Mouse (Mus musculus) midbrain, embryonic 12.5 days (tissue): ENCODE results near the gene Lrrc1. TPM values are rescaled to one million over a fixed set of nuclear protein-coding genes. Genes with fewer than 3 reads are reported as not detected.

ENCODE experiments used
- ATAC-seq: fragments of 200-750 bp; cut with Nextera tagmentation; 2 replicates; pipeline ENCODE4 v1.8.0; 2017; ENCODE audit warnings: low read depth, moderate TSS enrichment, moderate library complexity; ENCODE audit not compliant: low FRiP score
- H3K27ac ChIP-seq: fragments of 300-500 bp; sonication (generic); replicated peaks from 2 replicates; pipeline ENCODE4 v1.5.1; 2016; ENCODE audit warnings: mild to moderate bottlenecking
- H3K27me3 ChIP-seq: fragments of 300-500 bp; sonication (generic); 2 replicates; pipeline ENCODE4 v1.6.1; 2016; ENCODE audit warnings: mild to moderate bottlenecking
- H3K36me3 ChIP-seq: fragments of 300-500 bp; sonication (generic); 2 replicates; pipeline ENCODE4 v1.6.1; 2016
- H3K4me1 ChIP-seq: fragments of 300-500 bp; sonication (generic); 2 replicates; pipeline ENCODE4 v1.6.1; 2016
- H3K4me2 ChIP-seq: fragments of 300-500 bp; sonication (generic); replicated peaks from 2 replicates; pipeline ENCODE4 v1.6.1; 2016; ENCODE audit warnings: mild to moderate bottlenecking, moderate library complexity
- H3K4me3 ChIP-seq: fragments of 300-500 bp; sonication (generic); 2 replicates; pipeline ENCODE4 v1.5.1; 2016; ENCODE audit warnings: mild to moderate bottlenecking
- H3K9ac ChIP-seq: fragments of 300-500 bp; sonication (generic); replicated peaks from 2 replicates; pipeline ENCODE4 v1.6.1; 2016; ENCODE audit warnings: mild to moderate bottlenecking, moderate library complexity
- H3K9me3 ChIP-seq: fragments of 300-500 bp; sonication (generic); 2 replicates; pipeline ENCODE4 v1.6.1; 2016; ENCODE audit warnings: mild to moderate bottlenecking
- WGBS: fragments of 180-500 bp; shearing (Covaris S2); methylation state at CpG from one replicate; pipeline ENCODE4 v1.1.7; 2016; 5-methylcytosine and 5-hydroxymethylcytosine counted together
- polyA plus RNA-seq: library from polyadenylated mRNA; unstranded; fragments of >200 nt; fragmentation: Nextera tagmentation; extraction: Ambion mirVana; gene quantifications from 2 replicates; pipeline ENCODE4 v1.2.1, GENCODE M21; 2016

Gene Lrrc1
- polyA plus RNA-seq, 1 experiment from 2014 or later = 6.9 TPM

DNA sequence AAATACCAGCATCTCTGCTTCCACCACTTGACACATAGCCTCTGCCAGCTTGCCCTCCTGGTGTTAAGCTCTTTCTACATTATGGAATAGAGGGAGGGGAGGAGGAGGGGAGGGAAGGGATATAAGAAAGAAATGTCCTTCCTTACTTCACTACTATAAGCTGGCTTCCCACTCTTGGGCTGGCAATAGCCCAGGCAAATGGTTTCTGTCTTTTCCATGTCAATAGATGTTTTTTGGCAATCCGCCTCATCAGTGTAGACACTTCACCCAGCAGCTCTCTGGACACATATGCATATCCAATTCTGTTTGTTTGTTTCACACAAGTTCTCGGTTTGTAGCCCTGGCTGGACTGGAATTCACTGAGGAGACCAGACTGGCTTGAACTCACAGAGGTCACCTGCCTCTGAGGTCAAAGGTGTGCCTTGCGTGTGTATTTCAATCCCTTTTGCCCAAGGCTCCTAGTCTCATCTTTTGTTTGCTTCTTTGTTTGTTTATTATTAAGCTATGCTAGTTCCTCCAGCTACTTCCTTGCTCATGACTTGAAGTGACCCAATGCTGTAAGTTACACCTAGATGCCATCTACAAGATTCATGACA is 132.7 kb downstream of the Lrrc1 start:
- H3K9me3 ChIP-seq = no peaks in the 10 kb centered on the region
- 86% methylated on average over 3 of the region's 3 CpGs for WGBS
- peaks cover 5% of the 10 kb centered on the region; the same call in 1 of the 2 replicates for H3K4me1 ChIP-seq

DNA sequence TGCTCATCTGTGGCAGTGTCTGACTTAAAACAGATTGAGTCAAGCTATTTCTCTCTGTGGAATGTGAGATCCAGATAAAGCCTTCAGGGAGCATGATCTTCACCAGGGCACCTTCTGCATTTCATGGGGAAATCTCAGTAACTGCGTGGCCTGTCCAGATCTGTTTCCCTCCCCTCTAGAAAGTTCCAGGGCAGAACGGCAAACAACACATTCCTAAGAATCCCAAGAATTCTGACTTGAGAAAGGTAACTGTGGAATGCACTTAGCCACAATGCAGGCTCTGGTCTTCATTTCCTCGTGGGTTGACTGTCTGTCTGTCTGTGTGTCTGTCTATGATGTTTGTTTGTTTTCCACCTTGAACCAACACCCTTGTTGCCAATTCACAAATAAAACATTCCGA is 133.7 kb downstream of the Lrrc1 start:
- H3K27ac ChIP-seq = no peak overlapping the region
- WGBS = 73% methylated on average over 4 of the region's 4 CpGs
- ATAC-seq = no peak
- H3K36me3 ChIP-seq = no peaks in the 10 kb centered on the region
- no peak overlapping the region for H3K4me2 ChIP-seq
- H3K4me1 ChIP-seq = peaks cover 5% of the 10 kb centered on the region; the same call in 1 of the 2 replicates
- no peak overlapping the region for H3K9ac ChIP-seq
- no peak overlapping the region for H3K4me3 ChIP-seq
- no peaks in the 10 kb centered on the region for H3K9me3 ChIP-seq
- no peaks in the 10 kb centered on the region for H3K27me3 ChIP-seq

More for the DNA sequence above, 132.7 kb downstream of the Lrrc1 start:
- Histone ChIP-seq H3K9ac (no peak overlapping the region), H3K4me2 (no peak overlapping the region), H3K4me3 (no peak overlapping the region), H3K27me3 (no peaks in the 10 kb centered on the region), H3K27ac (no peak overlapping the region), H3K36me3 (no peaks in the 10 kb centered on the region)
- ATAC-seq = no peak

DNA sequence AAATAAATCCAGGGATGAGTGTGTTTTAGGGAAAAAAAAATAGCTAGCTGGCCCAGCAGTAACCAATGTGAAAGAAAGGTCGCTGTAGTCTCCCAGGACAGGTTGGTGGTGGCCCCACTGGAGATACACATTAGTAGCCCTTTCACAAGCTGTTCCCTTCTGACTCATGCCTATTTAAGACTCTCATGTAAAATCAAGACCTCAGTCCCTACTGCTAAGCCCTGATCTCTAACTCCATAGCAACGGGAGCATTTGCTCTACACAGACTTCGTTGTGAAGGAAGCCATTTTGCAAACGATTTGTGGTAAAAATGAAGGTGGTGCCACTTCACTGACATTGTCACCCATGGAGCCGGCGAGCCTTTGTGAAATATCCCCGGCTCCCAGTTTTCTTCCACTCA is 134.1 kb downstream of the Lrrc1 start:
- 78% methylated on average over 7 of the region's 7 CpGs for WGBS
- H3K4me1 ChIP-seq = peaks cover 5% of the 10 kb centered on the region; the same call in 1 of the 2 replicates
- ATAC-seq = no peak
- H3K4me3 ChIP-seq = no peak overlapping the region
- H3K9ac ChIP-seq = no peak overlapping the region
- H3K9me3 ChIP-seq = no peaks in the 10 kb centered on the region
- no peak overlapping the region for H3K27ac ChIP-seq
- no peak overlapping the region for H3K4me2 ChIP-seq
- H3K36me3 ChIP-seq = no peaks in the 10 kb centered on the region
- H3K27me3 ChIP-seq = no peaks in the 10 kb centered on the region

DNA sequence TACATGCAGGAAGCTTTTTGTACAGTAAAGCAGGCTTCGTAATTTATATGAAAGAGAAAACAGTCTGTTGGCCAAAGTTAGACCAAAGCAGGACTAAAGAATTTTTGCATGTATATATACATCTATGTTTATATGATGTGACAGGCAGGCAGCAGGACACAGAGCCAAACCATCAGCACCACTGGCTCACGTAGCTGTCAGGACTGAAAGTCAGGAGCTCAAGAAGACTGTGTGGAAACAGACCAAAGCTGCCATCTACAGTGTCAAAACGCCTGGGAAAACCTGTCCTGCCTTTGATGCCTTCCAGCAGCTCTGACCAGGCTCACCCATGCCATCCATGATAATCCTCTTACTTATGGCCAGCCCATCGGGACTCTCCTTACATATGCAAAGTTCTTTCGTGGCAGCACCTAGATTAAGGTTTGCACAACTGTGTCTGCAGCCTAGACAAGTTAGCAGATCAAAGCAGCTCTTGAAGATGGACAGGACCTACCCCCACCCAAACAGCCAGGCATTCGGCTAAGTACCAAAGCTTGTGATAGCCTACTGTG is 136.5 kb downstream of the Lrrc1 start:
- peaks cover 5% of the 10 kb centered on the region; the same call in 1 of the 2 replicates for H3K4me1 ChIP-seq
- peak; percentile 54; the same call in 1 of the 2 replicates for ATAC-seq
- H3K9ac ChIP-seq = no peak overlapping the region
- H3K27me3 ChIP-seq = no peaks in the 10 kb centered on the region
- H3K4me3 ChIP-seq = no peak overlapping the region
- no peaks in the 10 kb centered on the region for H3K9me3 ChIP-seq
- 25% methylated on average over 6 of the region's 6 CpGs for WGBS
- H3K36me3 ChIP-seq = no peaks in the 10 kb centered on the region
- no peak overlapping the region for H3K4me2 ChIP-seq
- H3K27ac ChIP-seq = no peak overlapping the region

DNA sequence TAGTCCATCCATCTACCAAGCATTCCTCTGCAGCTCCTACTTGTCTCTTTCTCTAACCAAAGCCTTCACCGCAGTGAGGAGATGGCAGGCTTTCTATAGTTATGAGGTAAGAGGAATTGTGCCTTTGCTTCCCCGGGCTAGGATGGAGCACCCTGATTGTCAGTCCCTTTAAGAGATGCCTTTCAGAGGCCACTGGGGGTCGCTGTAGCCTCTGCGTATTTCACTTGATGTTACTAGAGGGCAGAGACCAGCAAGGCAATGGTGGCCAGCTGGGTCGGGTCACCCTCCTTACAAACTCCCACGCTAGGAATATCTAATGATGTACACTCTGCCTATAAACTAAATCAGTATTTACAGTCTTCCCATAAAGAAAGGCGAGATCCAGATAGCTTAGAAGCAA is 137.8 kb downstream of the Lrrc1 start:
- H3K27ac ChIP-seq = no peak overlapping the region
- WGBS = 51% methylated on average over 7 of the region's 7 CpGs
- no peak overlapping the region for H3K4me2 ChIP-seq
- H3K4me1 ChIP-seq = peaks cover 5% of the 10 kb centered on the region; the same call in 1 of the 2 replicates
- H3K4me3 ChIP-seq = no peak overlapping the region
- no peak overlapping the region for H3K9ac ChIP-seq
- no peaks in the 10 kb centered on the region for H3K9me3 ChIP-seq
- H3K27me3 ChIP-seq = no peaks in the 10 kb centered on the region
- no peaks in the 10 kb centered on the region for H3K36me3 ChIP-seq
- no peak for ATAC-seq

DNA sequence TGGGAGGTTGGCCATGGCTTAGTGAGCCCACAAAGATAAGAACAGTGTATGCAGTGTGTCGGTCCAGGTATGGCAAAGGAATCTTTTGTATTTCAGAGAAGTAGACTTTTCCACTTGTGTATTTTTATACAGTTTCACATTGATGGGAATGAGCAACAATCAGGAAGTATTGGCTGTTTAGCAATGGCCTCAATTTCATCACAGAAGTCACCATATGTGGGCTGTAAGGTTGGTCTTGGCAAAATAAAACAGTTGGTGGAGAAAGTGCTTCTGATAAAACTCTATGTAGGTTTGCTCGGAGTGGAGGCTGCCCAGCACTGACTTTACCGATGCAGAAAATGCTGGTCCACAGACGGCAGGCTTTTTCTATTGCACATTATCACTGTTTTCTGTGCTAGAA is 140.2 kb downstream of the Lrrc1 start:
- Histone ChIP-seq H3K4me1 (peaks cover 5% of the 10 kb centered on the region; the same call in 1 of the 2 replicates), H3K4me3 (no peak overlapping the region), H3K27me3 (no peaks in the 10 kb centered on the region), H3K9me3 (no peaks in the 10 kb centered on the region), H3K27ac (no peak overlapping the region), H3K9ac (no peak overlapping the region), H3K36me3 (no peaks in the 10 kb centered on the region), H3K4me2 (no peak overlapping the region)
- no peak for ATAC-seq
- WGBS = 90% methylated on average over 4 of the region's 4 CpGs

DNA sequence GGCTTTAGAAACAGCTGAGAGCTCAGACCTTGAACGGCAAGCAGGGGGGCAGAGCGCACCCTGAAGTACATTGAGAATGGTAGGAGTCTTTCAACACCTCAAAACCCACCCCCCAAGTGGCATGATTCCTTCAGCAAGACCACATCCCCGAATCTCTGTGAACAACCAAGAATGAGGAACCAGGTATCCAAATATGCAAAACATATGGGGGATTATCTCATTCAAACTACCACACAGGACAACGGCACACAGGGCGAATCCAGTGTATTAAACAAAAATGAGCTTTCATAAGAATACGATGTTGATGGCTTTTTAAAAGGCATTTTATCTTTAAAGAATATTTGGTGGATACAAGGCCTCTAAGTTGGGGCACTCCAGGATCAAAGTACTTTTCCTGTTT is 140.7 kb downstream of the Lrrc1 start:
- no peaks in the 10 kb centered on the region for H3K36me3 ChIP-seq
- peaks cover 9% of the 10 kb centered on the region for H3K4me1 ChIP-seq
- WGBS = 89% methylated on average over 6 of the region's 6 CpGs
- H3K27ac ChIP-seq = no peak overlapping the region
- H3K9me3 ChIP-seq = no peaks in the 10 kb centered on the region
- H3K4me2 ChIP-seq = no peak overlapping the region
- ATAC-seq = no peak
- H3K4me3 ChIP-seq = no peak overlapping the region
- no peak overlapping the region for H3K9ac ChIP-seq
- H3K27me3 ChIP-seq = no peaks in the 10 kb centered on the region

DNA sequence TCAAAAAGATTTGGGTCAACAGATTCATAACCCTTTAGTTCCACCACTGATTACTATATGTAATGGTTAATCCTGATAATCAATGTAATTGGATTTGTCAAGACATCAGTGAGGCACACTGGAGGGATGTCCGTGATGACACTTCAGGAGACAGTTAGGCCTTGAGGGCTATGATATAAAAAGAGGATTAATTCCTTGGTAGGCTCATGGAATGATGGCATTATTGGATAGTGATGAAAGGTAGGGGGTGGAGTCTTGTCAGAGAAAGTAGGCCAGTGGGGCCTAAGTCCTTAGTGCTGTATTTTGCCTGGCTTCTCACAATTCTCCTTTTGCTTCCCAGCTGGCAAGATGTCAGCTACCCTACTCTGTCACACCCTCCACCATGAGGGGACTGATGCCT is 141.7 kb downstream of the Lrrc1 start:
- no peaks in the 10 kb centered on the region for H3K9me3 ChIP-seq
- WGBS = 78% methylated on average over 1 of the region's 1 CpGs
- H3K27ac ChIP-seq = no peak overlapping the region
- no peaks in the 10 kb centered on the region for H3K27me3 ChIP-seq
- peaks cover 7% of the 10 kb centered on the region; the same call in 1 of the 2 replicates for H3K4me1 ChIP-seq
- no peak for ATAC-seq
- no peak overlapping the region for H3K4me3 ChIP-seq
- no peak overlapping the region for H3K4me2 ChIP-seq
- no peaks in the 10 kb centered on the region for H3K36me3 ChIP-seq
- no peak overlapping the region for H3K9ac ChIP-seq

DNA sequence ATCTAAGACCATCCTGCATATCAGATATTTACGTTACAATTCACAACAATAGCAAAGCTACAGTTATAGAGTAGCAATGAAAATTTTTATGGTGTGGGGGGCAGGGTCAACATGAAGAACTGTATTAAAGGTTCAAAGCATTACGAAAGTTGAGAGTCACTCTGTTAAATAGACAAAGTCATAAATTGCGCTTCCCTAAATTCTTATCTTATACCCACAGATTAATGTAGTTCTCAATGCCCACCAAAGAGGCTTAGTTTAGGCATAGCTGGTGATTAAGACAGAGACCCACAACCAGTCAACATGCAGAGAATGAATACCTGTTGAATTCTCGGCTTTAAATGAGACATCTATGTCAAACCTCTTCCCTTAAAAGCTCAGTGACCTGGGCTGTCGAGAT is 144.9 kb downstream of the Lrrc1 start:
- Histone ChIP-seq H3K9ac (no peak overlapping the region), H3K4me1 (peaks cover 7% of the 10 kb centered on the region; the same call in 1 of the 2 replicates), H3K4me3 (no peak overlapping the region), H3K27me3 (no peaks in the 10 kb centered on the region), H3K36me3 (no peaks in the 10 kb centered on the region), H3K4me2 (no peak overlapping the region), H3K27ac (no peak overlapping the region), H3K9me3 (no peaks in the 10 kb centered on the region)
- 88% methylated on average over 5 of the region's 5 CpGs for WGBS
- ATAC-seq = no peak

DNA sequence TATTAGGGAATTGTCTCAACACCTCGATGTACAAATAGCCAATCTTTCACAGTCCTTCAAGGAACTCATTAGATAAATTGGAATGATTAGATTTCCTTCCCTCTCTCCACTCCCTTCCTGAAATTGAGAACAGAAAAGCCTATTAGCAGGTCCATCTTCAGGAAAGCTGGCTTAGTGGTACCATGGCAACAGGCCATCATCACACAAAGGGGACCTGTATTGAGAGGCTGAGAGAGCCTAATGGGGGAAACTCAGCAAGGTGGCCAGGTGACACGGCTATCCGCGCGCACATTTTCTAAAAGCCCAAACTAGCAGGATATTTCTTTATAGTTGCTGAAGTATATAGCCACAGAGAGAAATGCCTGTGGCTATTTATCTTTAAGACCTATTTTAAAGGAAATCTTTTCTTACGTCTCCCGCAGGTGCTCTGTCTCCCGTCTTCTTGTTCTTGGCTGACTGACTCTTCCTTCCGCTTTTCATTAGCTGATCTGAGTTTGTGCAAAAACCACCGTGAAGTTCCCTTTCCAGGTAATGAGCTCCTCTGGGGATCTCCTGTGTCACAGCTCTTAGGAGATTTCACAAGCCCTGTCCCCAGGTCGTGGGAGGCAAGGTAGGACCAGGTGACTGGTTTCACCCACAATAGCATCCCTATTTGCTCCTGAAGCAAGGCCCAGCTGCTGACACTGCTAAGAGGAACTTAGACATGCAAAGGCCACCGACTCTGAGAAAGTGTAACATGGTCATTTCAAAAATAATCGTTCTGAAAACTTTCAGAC is 145.6 kb downstream of the Lrrc1 start:
- Histone ChIP-seq H3K36me3 (no peaks in the 10 kb centered on the region), H3K27me3 (no peaks in the 10 kb centered on the region), H3K27ac (no peak overlapping the region), H3K9ac (no peak overlapping the region), H3K9me3 (no peaks in the 10 kb centered on the region), H3K4me1 (peaks cover 7% of the 10 kb centered on the region; the same call in 1 of the 2 replicates), H3K4me2 (no peak overlapping the region), H3K4me3 (no peak overlapping the region)
- ATAC-seq = peak; percentile 44; the same call in 1 of the 2 replicates
- WGBS = 49% methylated on average over 13 of the region's 13 CpGs

DNA sequence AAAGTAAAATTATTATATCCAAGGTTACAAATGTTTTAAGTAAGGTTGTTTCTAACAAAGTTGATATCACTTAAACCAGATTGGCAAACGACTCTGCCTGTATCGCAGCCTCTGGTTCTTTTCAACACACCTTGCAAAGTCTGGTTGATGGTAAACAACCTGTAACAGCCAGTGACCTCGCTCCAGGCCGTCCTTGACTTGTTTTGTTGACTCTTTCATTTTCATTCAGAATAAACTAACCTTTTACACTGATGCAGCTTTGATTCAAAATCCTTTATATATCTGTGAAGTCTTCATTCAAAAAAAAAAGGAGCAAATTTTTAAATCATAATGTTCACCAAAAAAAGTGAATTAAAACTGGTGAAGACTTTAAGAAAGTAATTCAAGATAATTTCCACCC is 147.6 kb downstream of the Lrrc1 start:
- no peak overlapping the region for H3K4me3 ChIP-seq
- 72% methylated on average over 4 of the region's 4 CpGs for WGBS
- no peak overlapping the region for H3K4me2 ChIP-seq
- H3K9ac ChIP-seq = no peak overlapping the region
- no peaks in the 10 kb centered on the region for H3K36me3 ChIP-seq
- H3K27me3 ChIP-seq = no peaks in the 10 kb centered on the region
- no peaks in the 10 kb centered on the region for H3K9me3 ChIP-seq
- no peak for ATAC-seq
- H3K27ac ChIP-seq = no peak overlapping the region
- peaks cover 7% of the 10 kb centered on the region; the same call in 1 of the 2 replicates for H3K4me1 ChIP-seq

DNA sequence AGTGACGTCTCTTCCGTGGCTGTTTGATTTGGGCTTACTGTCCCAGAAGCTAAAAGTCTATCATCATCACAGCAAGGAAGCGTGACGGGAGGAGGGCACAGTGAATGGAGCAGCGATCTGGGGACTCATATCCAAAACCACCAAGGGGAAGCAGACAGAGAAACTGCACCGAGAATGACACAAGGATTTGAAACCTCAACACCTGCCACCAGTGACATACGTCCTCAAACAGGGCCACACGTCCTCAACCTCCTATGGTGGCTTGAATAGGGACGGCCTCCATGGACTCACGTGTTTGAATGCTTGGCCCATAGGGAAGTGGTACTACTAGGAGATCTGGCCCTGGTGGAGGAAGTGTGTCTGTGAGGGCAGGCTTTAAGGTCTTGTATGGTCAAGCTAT is 153.4 kb downstream of the Lrrc1 start:
- Histone ChIP-seq H3K4me1 (no peaks in the 10 kb centered on the region), H3K4me3 (no peak overlapping the region), H3K4me2 (no peak overlapping the region), H3K9me3 (no peaks in the 10 kb centered on the region), H3K9ac (no peak overlapping the region), H3K36me3 (no peaks in the 10 kb centered on the region), H3K27ac (no peak overlapping the region), H3K27me3 (no peaks in the 10 kb centered on the region)
- 86% methylated on average over 10 of the region's 10 CpGs for WGBS
- ATAC-seq = no peak
